Mouse (Mus musculus) 3T3-L1 (cell line): ENCODE results near the gene 4930404H24Rik.

Experiments used
- DNase-seq: peaks from one replicate; pipeline ENCODE4 v3.0.0-alpha.2; 2015; ENCODE audit warnings: low read depth, low spot score

Gene 4930404H24Rik

GRCm38 (mm10) chr2:153510136-153510535 lies 17.5 kb downstream of the 4930404H24Rik start:
- no peak for DNase-seq

DNA sequence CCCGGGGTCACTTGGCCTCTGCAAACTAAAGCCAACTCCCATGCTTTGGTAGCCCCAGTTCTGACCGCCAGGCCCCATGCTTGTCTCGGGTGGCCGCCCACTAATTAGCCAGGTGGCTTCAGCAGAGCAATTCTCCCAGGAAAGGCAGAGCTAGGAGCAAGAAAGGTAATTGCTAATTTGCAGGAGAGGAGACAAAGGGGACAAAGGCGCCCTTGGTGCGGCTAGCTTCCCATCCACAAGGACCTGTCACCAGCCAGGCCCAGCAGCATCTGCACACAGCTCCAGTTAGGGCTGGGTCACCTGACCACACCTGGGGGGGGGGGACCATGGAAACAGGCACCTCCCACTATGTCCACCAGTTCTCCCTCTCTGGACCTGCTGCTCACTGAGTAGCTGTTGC lies 19.0 kb downstream of the 4930404H24Rik start:
- no peak for DNase-seq

DNA sequence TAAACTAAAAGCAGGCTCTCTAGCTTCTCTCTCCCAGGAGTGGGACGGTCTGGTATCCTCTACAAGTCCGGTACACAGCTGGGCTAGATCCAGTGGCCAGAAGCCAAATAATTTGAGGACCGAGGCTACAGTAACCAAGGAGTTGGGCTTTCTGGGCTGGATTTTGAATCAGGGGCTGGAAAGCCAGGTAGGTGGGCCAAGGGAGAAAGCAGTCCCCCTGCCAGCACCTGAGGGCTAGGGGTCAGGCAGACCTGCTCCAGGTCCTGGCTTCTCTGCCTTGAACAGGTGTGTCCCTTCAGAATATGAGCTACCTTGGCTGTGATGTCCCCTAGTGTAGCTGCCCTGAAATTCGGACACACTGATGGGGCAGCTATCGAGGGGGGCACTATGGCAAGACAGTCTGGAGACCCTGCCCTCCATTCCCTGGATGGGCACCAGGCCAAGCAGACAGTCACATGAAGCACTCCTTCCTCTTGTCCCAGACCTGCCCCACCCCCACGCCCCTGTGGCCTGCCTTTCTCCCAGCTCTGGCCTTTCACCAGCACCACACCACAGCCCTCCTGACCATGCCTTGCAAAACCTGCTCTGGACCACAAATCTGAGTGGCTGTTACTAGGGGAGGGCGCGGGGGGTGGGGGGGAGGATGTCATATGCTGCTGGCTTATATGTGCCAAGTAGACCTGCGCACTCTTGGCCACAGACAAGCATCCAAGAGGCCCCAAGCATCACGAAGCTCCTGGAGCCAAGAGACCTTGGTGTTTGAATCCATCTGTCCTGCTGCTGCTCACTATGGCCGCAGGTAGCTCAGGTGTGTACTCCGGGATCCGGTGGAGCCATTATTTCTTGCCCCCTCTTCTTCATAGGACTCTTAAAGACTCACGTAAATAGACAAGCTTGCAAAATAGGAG lies 20.1 kb downstream of the 4930404H24Rik start:
- no peak for DNase-seq

DNA sequence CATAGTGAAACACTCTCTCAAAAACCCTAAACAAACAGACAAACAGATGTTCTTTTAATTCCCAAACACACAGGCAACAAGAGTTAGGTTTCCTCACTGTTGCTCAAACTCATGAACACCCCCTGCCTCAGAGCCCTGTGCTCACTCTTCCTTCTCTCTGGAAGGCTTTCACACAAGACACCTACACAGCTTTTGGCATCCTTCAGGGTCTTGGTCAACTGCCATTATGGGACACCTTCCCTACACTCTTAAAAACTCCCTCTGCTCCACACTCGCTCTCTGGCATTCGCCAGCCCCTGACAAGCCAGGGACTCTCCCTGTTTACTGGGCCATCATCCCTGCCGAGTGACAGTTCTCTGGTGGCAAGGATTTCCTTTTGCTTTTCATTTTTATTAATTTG lies 21.4 kb downstream of the 4930404H24Rik start:
- DNase-seq, result no peak

GRCm38 (mm10) chr2:153514497-153515380 lies 22.1 kb downstream of the 4930404H24Rik start:
- no peak for DNase-seq

GRCm38 (mm10) chr2:153515582-153515981 lies 23.0 kb downstream of the 4930404H24Rik start:
- DNase-seq, result no peak

GRCm38 (mm10) chr2:153516961-153517360 lies 24.4 kb downstream of the 4930404H24Rik start:
- DNase-seq, result no peak

DNA sequence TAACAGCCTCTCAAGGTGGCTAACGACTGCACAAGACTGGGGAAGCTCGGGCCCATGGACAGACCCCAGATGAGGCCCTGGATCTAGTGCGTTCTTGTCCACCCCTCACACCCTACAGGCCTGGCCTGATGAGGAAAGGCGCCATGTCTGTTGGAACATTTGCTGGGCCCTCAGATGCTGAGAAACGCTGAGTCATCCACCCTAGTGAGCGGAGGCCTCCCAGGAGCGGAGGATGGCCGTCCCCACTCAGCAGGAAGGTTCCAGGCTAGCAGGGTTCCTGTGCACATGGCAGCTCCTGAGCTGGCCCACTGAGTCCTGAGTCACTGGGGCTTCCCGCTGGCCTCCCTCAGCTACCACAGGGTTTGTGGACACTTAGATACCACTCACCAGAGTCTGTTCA lies 27.5 kb downstream of the 4930404H24Rik start:
- peak; percentile 15 for DNase-seq

- DNase-seq, result no peak
These were observed 29.7 kb downstream of the 4930404H24Rik start for GRCm38 (mm10) chr2:153522270-153522669.

DNA sequence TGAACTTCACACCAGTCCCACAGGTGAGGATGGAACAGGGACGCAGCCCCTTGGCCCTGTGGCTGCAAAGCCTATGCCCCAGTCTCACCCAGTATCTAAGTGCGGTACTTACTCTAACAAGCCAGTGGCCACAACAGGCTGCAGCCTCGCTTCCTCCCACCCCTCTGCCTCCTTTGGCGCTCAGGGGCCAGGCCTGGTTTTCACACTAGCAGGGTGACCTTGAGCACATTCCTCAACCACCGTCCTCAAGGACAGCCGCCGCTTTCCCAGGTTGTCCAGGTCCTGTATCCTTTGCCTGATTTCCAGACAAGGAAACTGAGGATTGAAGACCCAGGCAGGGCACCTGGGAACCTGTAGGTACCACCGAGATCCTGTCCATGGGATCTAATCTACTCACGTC lies 30.6 kb downstream of the 4930404H24Rik start:
- DNase-seq, result no peak

- no peak for DNase-seq
These were observed 31.1 kb downstream of the 4930404H24Rik start for GRCm38 (mm10) chr2:153523656-153524055.

- DNase-seq, result no peak
These were observed 32.1 kb downstream of the 4930404H24Rik start for GRCm38 (mm10) chr2:153524727-153525126.

- no peak for DNase-seq
These were observed 33.3 kb downstream of the 4930404H24Rik start for GRCm38 (mm10) chr2:153525906-153526311.

GRCm38 (mm10) chr2:153526850-153527530 lies 34.4 kb downstream of the 4930404H24Rik start:
- DNase-seq, result no peak

DNA sequence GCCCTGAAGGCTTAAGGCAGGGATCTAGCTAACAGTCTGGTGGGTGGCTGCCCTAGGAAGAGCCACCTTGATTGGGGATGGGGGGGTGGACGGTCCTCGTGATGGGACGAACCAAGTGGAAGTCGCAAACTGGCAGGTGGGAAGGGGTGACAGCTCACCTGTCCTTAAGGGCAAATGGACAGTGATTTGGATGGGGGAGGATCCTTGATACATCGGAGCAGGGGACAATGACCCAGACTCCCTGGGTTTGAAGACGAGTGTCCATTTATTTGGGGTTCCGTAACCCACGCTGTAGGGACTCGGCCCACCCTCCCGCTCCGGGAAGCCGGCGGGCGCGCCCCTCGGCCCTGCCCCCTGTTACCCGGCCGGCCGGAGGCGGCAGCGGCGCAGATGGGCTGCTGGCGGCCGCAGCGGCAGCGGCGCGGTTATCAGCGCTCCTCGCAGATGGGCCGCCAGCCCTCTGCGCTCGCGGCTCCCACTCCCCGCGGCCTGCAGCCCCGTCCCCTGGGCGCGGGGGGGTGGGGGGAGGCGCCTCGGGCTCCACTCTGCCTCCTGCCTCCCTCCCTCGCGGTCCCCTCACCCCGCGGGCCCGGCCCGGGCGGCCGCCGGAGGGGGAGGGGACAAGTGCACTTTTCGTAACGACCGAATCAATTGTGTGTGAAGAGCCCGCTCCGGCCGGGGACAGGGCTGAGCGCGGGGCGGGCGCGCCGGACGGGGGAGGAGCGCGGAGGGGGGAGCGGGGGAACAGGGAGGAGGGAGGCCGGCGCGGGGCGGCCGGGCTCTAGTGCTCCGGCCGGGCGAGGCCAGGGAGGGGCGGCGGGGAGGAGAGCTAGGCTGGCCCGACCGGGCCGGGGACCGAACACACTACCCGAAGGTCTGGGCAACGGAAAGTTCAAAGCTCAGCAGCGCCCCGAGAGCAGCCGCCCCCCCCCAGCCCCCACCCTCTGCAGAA lies 35.3 kb downstream of the 4930404H24Rik start:
- DNase-seq, result no peak

- DNase-seq, result no peak
These were observed 36.2 kb downstream of the 4930404H24Rik start for GRCm38 (mm10) chr2:153528571-153529364.

DNA sequence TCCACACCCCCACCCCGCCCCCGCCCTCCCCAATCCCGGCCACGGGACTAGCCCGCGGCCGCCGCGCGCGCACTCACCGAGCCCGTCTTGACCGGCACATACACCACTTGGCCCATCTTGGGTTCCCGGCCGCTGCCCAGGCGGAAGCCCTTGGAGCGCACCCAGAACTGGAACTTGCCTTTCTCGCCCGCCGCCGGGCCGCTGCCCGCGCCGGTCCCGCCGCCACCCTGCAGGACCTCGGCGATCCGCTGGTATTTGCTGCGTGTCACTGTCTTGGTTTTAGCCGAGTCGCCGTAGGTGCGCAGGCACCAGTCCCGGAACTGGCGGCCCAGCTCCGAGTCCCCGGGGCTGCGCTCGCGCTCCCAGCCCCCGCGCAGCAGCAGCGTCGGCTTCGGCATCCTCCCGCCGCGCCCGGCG lies 36.8 kb downstream of the 4930404H24Rik start:
- no peak for DNase-seq

- DNase-seq, result no peak
These were observed 37.6 kb downstream of the 4930404H24Rik start, which contains the start of gene Nol4l for GRCm38 (mm10) chr2:153529931-153530766. TSS of gene Nol4l (minus strand) at chr2:153529971.

GRCm38 (mm10) chr2:153530948-153531347 lies 38.4 kb downstream of the 4930404H24Rik start:
- no peak for DNase-seq
